18 mouse cellular contexts compared by ENCODE assay signal in genomic region chr3:149347241-149347992, GRCm38 (mm10).
DNase-seq lines count a peak whose midpoint lies in the region; ATAC-seq and TF ChIP-seq lines count a peak whose summit lies in the region.
"Had no signal": no experiment of that assay in that cellular context is flagged by ENCODE, and none has a peak within 500 bp of the region (broad histone marks: within the 10 kb centered on the region; RNA-seq: fewer than 3 reads in every experiment).

No protein-coding gene starts in this region.

- 35% methylated on average over 6 of the region's 6 CpGs for WGBS in limb, embryonic 14.5 days
- WGBS in limb, embryonic 10.5 days: 49% methylated on average over 6 of the region's 6 CpGs
- 53% methylated on average over 6 of the region's 6 CpGs for WGBS in liver, embryonic 12.5 days (ENCODE audit: insufficient replicate concordance)

- no peak for ATAC-seq in limb, embryonic 14.5 days (ENCODE audit: low FRiP score, low read depth)
- no peak for ATAC-seq in liver, embryonic 12.5 days
- ATAC-seq: hindbrain, postnatal 0 days had no signal

- no peaks in the 10 kb centered on the region for H3K9me3 ChIP-seq in limb, embryonic 14.5 days (ENCODE audit: control insufficient read depth, low read length)
- no peaks in the 10 kb centered on the region for H3K9me3 ChIP-seq in limb, embryonic 10.5 days (replicated peaks)
- no peaks in the 10 kb centered on the region for H3K9me3 ChIP-seq in liver, embryonic 12.5 days (replicated peaks)
- H3K9me3 ChIP-seq: midbrain, embryonic 12.5 days had no signal

- no peak overlapping the region for H3K4me3 ChIP-seq in limb, embryonic 14.5 days (replicated peaks; ENCODE audit: low read length)
- no peak overlapping the region for H3K4me3 ChIP-seq in limb, embryonic 10.5 days
- no peak overlapping the region for H3K4me3 ChIP-seq in liver, embryonic 12.5 days
- H3K4me3 ChIP-seq: erythroblast, embryonic 14.5 days; midbrain, embryonic 12.5 days had no signal

- no peaks in the 10 kb centered on the region for H3K36me3 ChIP-seq in limb, embryonic 14.5 days (ENCODE audit: control insufficient read depth, insufficient read depth, low read length)
- no peaks in the 10 kb centered on the region for H3K36me3 ChIP-seq in limb, embryonic 10.5 days
- no peaks in the 10 kb centered on the region for H3K36me3 ChIP-seq in liver, embryonic 12.5 days
- H3K36me3 ChIP-seq: midbrain, embryonic 12.5 days had no signal

- H3K27ac ChIP-seq in limb, embryonic 14.5 days (replicated peaks; ENCODE audit: low read depth, low read length): no peak overlapping the region
- no peak overlapping the region for H3K27ac ChIP-seq in limb, embryonic 10.5 days
- H3K27ac ChIP-seq in liver, embryonic 12.5 days: no peak overlapping the region
- H3K27ac ChIP-seq: hindbrain, postnatal 0 days; liver, embryonic 14.5 days; midbrain, embryonic 12.5 days had no signal

- H3K9ac ChIP-seq in limb, embryonic 14.5 days (ENCODE audit: low read depth, low read length, severe bottlenecking): no peak overlapping the region
- H3K9ac ChIP-seq in liver, embryonic 12.5 days: no peak overlapping the region
- H3K9ac ChIP-seq: liver, embryonic 14.5 days; midbrain, embryonic 12.5 days had no signal

- H3K4me1 ChIP-seq in limb, embryonic 14.5 days (ENCODE audit: control insufficient read depth, insufficient read depth, low read length): peaks cover 18% of the 10 kb centered on the region
- H3K4me1 ChIP-seq in limb, embryonic 10.5 days: peaks cover 32% of the 10 kb centered on the region
- H3K4me1 ChIP-seq in liver, embryonic 12.5 days: no peaks in the 10 kb centered on the region
- H3K4me1 ChIP-seq: midbrain, embryonic 12.5 days had no signal

- DNase-seq in heart, adult 11 months: peak; percentile 79
- DNase-seq in heart, postnatal 36 days: no peak
- DNase-seq in limb, embryonic 14.5 days (ENCODE audit: low spot score): peak; percentile 24
- DNase-seq in limb, embryonic 10.5 days (ENCODE audit: low spot score): no peak
- DNase-seq in kidney, postnatal 10 days: peak; percentile 46
- DNase-seq in lung, postnatal 36 days: peak; percentile 67
- DNase-seq in embryo, embryonic 10 days (ENCODE audit: low spot score): no peak
- DNase-seq: adrenal gland, adult 2 months; cerebellum, adult 2 months; embryo, embryonic 11 days; gastrocnemius, postnatal 25 days; right cerebral cortex, postnatal 4 days; thymus, postnatal 25 days had no signal

- no peak for TF ChIP-seq POLR2A in limb, embryonic 14.5 days (IDR thresholded peaks at IDR 0.05; ENCODE audit: borderline replicate concordance, extremely low read depth, insufficient read depth, insufficient read length)

- intact Hi-C loops in heart, postnatal 36 days (cut with DNase I): loop anchor here (5.0 kb wide), 3 partner anchors 125 to 230 kb away; no protein-coding TSS in a partner anchor

- H3K27me3 ChIP-seq in limb, embryonic 14.5 days (ENCODE audit: control insufficient read depth, insufficient read depth, low read length): no peaks in the 10 kb centered on the region
- H3K27me3 ChIP-seq in limb, embryonic 10.5 days (ENCODE audit: low read depth, poor library complexity, severe bottlenecking): no peaks in the 10 kb centered on the region
- no peaks in the 10 kb centered on the region for H3K27me3 ChIP-seq in liver, embryonic 12.5 days (replicated peaks)

- H3K4me2 ChIP-seq in limb, embryonic 14.5 days (replicated peaks; ENCODE audit: low read depth, low read length, severe bottlenecking): no peak overlapping the region
- H3K4me2 ChIP-seq in liver, embryonic 12.5 days: no peak overlapping the region
- H3K4me2 ChIP-seq: midbrain, embryonic 12.5 days had no signal

Comparison
In these comparisons a context has a peak if more than half of its experiments do, and no peak if none do; other contexts are left out.
1. DNase-seq: peak in heart, adult 11 months (single experiment), limb, embryonic 14.5 days (single experiment), kidney, postnatal 10 days (single experiment) and lung, postnatal 36 days (single experiment); none in heart, postnatal 36 days (0 of 2), limb, embryonic 10.5 days (single experiment) and embryo, embryonic 10 days (single experiment).